Mouse (Mus musculus) liver, postnatal 0 days (tissue): ENCODE measurements at regions not wholly inside any gene's neighbourhood (a gene's known extent, or its start where the extent isn't known, plus 50 kb on each side); places are given as distances from the start of the nearest gene placed in this dataset.

Source experiments
- CTCF ChIP-seq: sonication (generic); IDR thresholded peaks from 2 replicates; pipeline ENCODE4 v1.5.1; 2016; ENCODE audit warnings: antibody characterized with exemption, low read depth
- EP300 ChIP-seq: IDR thresholded peaks from 2 replicates; pipeline ENCODE4 v1.6.1; 2016; ENCODE audit warnings: antibody characterized with exemption, low read depth, mild to moderate bottlenecking

DNA sequence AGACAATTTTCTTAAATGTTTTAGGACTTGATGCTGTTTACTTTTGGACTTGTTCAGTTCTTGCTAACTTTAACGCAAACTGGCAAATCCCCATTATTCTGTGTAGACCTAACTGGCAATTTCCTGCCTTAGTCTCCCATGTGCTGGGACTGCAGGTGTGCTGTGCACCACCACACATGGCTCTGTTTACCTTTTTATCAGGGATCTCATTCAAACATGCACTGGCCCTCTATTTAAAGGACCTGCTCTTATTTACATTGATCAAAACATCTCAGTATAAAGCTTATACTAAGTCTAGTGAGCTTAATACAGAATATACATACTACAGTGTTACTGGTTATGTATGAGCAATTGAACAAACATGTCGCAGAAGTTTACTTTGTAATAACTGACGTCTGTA, 238.4 kb downstream of the Ppargc1a start:
- TF ChIP-seq EP300 (no peak), CTCF (no peak)
